Mouse (Mus musculus) R1 (cell line): ENCODE measurements around the gene Sh3yl1.

Source experiments
- DNase-seq: peaks from one replicate; pipeline ENCODE4 v3.0.0-alpha.2; 2018; ENCODE audit warnings: low read depth, low spot score

The Sh3yl1 gene

DNA sequence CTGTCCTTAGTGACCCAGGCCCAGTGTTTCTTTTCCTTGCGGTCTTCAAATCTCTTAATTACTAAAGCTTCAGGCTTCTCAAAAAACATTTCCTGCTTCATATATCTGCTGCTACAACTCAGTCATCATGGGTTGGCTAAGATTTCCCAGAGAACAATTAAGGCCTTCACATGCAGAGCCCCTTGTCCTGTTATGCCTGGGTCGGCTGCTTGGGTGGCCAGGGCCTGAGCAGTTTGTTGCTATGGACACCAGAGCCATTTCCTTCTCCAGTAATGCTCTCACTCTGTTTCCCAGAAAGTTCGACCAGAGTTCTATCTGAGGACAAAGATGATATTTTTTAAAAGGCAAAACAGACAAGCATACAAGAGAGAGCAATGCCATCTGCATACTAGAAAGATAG, 32.7 kb downstream of the Sh3yl1 start:
- DNase-seq, result no peak

- no peak for DNase-seq
These were observed 59.2 kb downstream of the Sh3yl1 start for GRCm38 (mm10) chr12:30970700-30971099.

DNA sequence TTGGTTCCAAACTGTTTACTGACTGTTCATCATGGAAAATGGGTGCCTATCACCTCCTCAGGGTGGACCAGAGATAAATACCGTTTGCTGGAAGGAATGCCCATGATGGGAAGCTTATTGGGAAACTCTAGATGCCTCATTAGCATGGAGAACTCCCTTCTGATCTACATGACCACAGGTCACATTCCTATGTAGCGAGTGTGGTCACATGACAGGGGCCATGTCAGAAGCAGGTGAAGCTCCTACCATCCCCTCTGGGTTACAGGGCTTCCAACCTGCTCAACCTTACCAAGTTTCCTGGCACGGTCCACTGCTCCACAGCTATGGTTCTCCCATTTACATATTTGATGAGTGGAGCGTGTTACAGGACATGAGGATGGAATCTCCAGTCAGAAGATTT, 92.3 kb downstream of the Sh3yl1 start:
- no peak for DNase-seq

- DNase-seq, result peak; percentile 79
These were observed 93.5 kb downstream of the Sh3yl1 start for GRCm38 (mm10) chr12:31005010-31005409.

DNA sequence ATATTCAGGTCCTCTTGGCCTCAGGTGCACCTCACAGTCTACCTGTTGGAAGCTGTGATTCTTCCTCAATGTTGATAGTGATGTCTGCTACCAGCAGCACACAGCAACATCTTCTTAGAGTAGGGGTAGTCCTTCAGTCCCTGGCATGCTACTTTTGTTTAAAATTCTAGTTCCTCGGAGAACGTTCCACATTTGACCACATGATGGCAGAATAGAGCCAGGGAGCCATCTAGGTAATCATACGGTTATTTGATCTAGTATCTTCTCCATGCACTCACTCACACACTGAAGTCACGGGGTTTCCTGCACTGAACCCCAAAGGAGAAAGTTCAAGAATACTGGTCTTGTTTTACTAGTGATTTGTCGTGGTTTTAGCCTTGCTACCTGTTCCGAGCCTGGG, 96.7 kb downstream of the Sh3yl1 start:
- DNase-seq, result peak; percentile 53
